8 mouse cellular contexts compared by ENCODE assay signal in the genomic region with DNA sequence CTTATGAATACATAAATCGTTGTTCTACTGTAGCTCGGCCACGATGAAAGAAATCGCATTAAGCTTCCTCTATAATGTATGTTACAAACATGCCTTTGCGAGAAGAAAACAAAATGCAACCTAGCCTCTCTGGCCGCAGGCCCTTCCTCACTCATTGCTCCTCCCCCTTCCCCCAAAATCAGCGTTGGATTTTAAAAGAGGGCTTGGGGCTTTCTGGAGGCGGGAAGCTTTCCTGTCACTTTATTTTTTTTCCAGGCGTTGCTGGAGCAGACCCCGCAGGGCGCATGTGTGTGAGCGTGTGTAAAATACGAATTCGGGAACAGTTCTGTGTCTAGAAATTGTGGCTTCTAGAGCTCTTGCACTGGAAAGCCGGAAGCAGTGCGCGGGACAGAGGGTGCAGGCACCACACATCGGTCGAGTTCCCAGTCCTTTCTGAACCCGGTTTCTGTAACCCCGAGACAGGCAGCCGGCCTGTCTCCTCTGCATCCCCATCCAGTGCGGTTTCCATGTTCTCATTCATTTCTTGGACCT. TPM values are rescaled to one million over a fixed set of nuclear protein-coding genes. Genes with fewer than 3 reads are reported as not detected.
DNase-seq lines count a peak whose midpoint lies in the region; ATAC-seq and TF ChIP-seq lines count a peak whose summit lies in the region.

No protein-coding gene starts in this region.

- 1% methylated on average over 23 of the region's 23 CpGs for WGBS in heart, embryonic 15.5 days
- WGBS in liver, adult 2 months: under 1% methylated on average over 23 of the region's 23 CpGs

- peak overlapping the region; percentile 73 for H3K4me2 ChIP-seq in heart, embryonic 15.5 days

- H3K79me2 ChIP-seq in liver, adult 2 months (ENCODE audit: control insufficient read depth, insufficient read depth, low read length): peaks cover 10% of the 10 kb centered on the region

- H3K4me1 ChIP-seq in megakaryocyte, embryonic 14.5 days: peaks cover 57% of the 10 kb centered on the region
- peaks cover 46% of the 10 kb centered on the region for H3K4me1 ChIP-seq in heart, embryonic 15.5 days (replicated peaks)
- H3K4me1 ChIP-seq in liver, adult 2 months (ENCODE audit: control insufficient read depth, insufficient read depth, low read length): peaks cover 5% of the 10 kb centered on the region

- TF ChIP-seq POLR2A in liver, adult 2 months (IDR thresholded peaks at IDR 0.05; ENCODE audit: extremely low read depth, insufficient read depth, low read length): no peak

- no peak for TF ChIP-seq CTCF in liver, adult 2 months (IDR thresholded peaks at IDR 0.05; ENCODE audit: low read depth, low read length)

- H3K4me3 ChIP-seq in megakaryocyte, embryonic 14.5 days (replicated peaks): peak overlapping the region; percentile 89
- peak overlapping the region; percentile 47 for H3K4me3 ChIP-seq in heart, embryonic 15.5 days
- peak overlapping the region; percentile 45 for H3K4me3 ChIP-seq in liver, adult 2 months (ENCODE audit: insufficient read depth, low read depth, low read length)

- no peak overlapping the region for H3K27ac ChIP-seq in heart, embryonic 15.5 days
- no peak overlapping the region for H3K27ac ChIP-seq in liver, adult 2 months (replicated peaks; ENCODE audit: insufficient read depth, low read depth, low read length)

- peaks cover 8% of the 10 kb centered on the region; the same call in 1 of the 2 replicates for H3K9me3 ChIP-seq in megakaryocyte, embryonic 14.5 days
- H3K9me3 ChIP-seq in heart, embryonic 15.5 days (replicated peaks): no peaks in the 10 kb centered on the region

- peak overlapping the region; percentile 12; the same call in 1 of the 2 replicates for H3K9ac ChIP-seq in heart, embryonic 15.5 days
- peak overlapping the region; percentile 51; the same call in 1 of the 2 replicates for H3K9ac ChIP-seq in liver, adult 2 months (ENCODE audit: low read depth, low read length)

- ATAC-seq in megakaryocyte, adult 5-6 weeks (ENCODE audit: poor library complexity, severe bottlenecking): no peak
- ATAC-seq in heart, embryonic 15.5 days (replicated peaks; ENCODE audit: insufficient number of reproducible peaks, insufficient read depth, low FRiP score, low read depth): no peak

- DNase-seq in adrenal gland, postnatal 10 days: peak; percentile 16
- DNase-seq in adrenal gland, postnatal 4 days (ENCODE audit: low spot score in 2 of 2): no peak
- DNase-seq in liver, adult 2 months (ENCODE audit: extremely low read depth, low read depth, low spot score): peak; percentile 40
- DNase-seq in right cerebral cortex, postnatal 10 days (ENCODE audit: low spot score in 2 of 2): peak; percentile 42 to 50
- DNase-seq in spleen, adult 18-20 months: no peak

- H3K27me3 ChIP-seq in megakaryocyte, embryonic 14.5 days (replicated peaks): peaks cover 98% of the 10 kb centered on the region
- peaks cover 86% of the 10 kb centered on the region for H3K27me3 ChIP-seq in heart, embryonic 15.5 days
- H3K27me3 ChIP-seq in liver, adult 2 months (ENCODE audit: control insufficient read depth, insufficient read depth, low read length): no peaks in the 10 kb centered on the region

- H3K36me3 ChIP-seq in megakaryocyte, embryonic 14.5 days (replicated peaks; ENCODE audit: low read length): no peaks in the 10 kb centered on the region
- H3K36me3 ChIP-seq in heart, embryonic 15.5 days: no peaks in the 10 kb centered on the region
- peaks cover 8% of the 10 kb centered on the region for H3K36me3 ChIP-seq in liver, adult 2 months (ENCODE audit: control insufficient read depth, insufficient read depth, low read length)

RNA-seq across cellular contexts. Expression of gene Nrn1, which starts 2.9 kb away (rescaled TPM):
- 10 to 100 TPM; 21.9 to 41.4 TPM for total RNA-seq in adrenal gland, postnatal 10 days (2021)
- total RNA-seq in adrenal gland, postnatal 4 days (2021): 10 to 100 TPM in 1 of 2 experiments, 1 to 10 TPM in 1; 3.5 to 17.2 TPM
- 0.57 TPM in 1 of 2 replicates, not detected in the other for polyA plus RNA-seq in megakaryocyte, embryonic 14.5 days (2012; ENCODE audit: insufficient read depth, low replicate concordance)
- total RNA-seq in megakaryocyte, adult 5-6 weeks (2015): not detected in 2 replicates
- not detected in 2 replicates for total RNA-seq in megakaryocyte, adult 5-6 weeks (2017)
- polyA plus RNA-seq in heart, embryonic 15.5 days (2015; fragmentation: Nextera tagmentation; extraction: Ambion mirVana): 2.3 TPM in 2 replicates
- total RNA-seq in liver, adult 2 months (2014; rRNA removed): 219 and 292 TPM in 2 replicates
- 213 and 233 TPM in 2 replicates for polyA plus RNA-seq in liver, adult 2 months (2012; rRNA removed)

Comparison
In these comparisons a context has a peak if more than half of its experiments do, and no peak if none do; other contexts are left out.
1. DNase-seq: peak in adrenal gland, postnatal 10 days (single experiment), liver, adult 2 months (single experiment) and right cerebral cortex, postnatal 10 days (2 of 2); none in adrenal gland, postnatal 4 days (0 of 2) and spleen, adult 18-20 months (0 of 2).
2. RNA of gene Nrn1, which starts 2.9 kb away (total RNA-seq): 219 to 292 TPM in liver, adult 2 months, 21.9 to 41.4 TPM in adrenal gland, postnatal 10 days and 3.5 to 17.2 TPM in adrenal gland, postnatal 4 days; not detected in megakaryocyte, adult 5-6 weeks; every median in the first group is over 4 times any median in the second.
3. Peak in every context shown above with its lines, with median percentiles within 50 percentile points of each other: H3K4me3 ChIP-seq.